Mouse (Mus musculus): ENCODE results near the gene Ocln. TPM values are rescaled to one million over a fixed set of nuclear protein-coding genes. Genes with fewer than 3 reads are reported as not detected.

Gene Ocln
- 11.2 and 14.6 TPM in 2 replicates for polyA plus RNA-seq (2015; fragmentation: Nextera tagmentation; extraction: Ambion mirVana)

DNA sequence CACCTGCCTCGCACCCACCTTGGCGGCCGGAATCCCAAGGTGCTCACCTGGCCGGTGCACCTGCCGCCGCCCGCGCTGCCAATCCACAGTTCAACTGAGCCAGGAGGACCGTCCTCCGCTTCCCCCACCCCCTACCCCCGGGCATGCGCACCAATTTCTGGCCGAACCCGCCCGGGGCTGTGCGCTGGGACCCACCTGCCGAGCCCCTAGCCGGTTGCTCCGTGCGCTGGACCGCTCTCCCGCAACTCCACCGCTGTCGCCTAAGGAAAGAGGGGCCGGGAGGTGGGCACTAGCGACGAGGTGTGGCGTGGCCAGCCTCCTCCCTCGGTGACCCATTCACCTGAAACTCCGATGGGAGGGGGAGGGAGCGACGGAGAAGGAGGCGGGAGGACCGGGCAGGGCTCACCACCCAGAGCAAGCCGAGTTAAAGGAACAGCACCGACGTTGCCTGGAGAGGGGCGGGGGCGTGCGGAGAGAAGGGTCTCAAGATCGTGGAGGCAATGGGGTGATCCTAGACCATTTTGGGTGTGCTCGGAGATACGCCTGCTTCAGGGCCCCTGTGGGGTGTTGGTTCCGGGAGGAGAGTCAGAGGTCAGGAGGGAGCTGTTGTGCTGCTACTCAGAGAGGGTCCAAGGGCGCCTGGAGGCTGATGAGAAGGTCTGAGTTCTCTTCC is at the start of gene Ocln:
Gene Ocln (minus strand): TSS at position 350 of the 673 bp plus-strand sequence.
- Histone ChIP-seq H3K9me3 (ENCODE audit: low read length) (no peaks in the 10 kb centered on the region), H3K4me2 (ENCODE audit: low read depth, low read length) (peak within 1 kb of the TSS; percentile 77), H3K36me3 (replicated peaks; ENCODE audit: insufficient read depth, low read length) (no peaks in the 10 kb centered on the region), H3K4me1 (ENCODE audit: insufficient read depth) (no peaks in the 10 kb centered on the region), H3K4me3 (ENCODE audit: low read depth, low read length) (peak within 1 kb of the TSS; percentile 67), H3K27me3 (ENCODE audit: insufficient read depth, low read length) (peaks cover 24% of the 10 kb centered on the region), H3K27ac (ENCODE audit: low read depth) (peak within 1 kb of the TSS; percentile 90), H3K9ac (replicated peaks) (peak within 1 kb of the TSS; percentile 77)
- WGBS (ENCODE audit: insufficient replicate concordance): 1% methylated on average over 42 of the region's 45 CpGs
- peak; percentile 89 for ATAC-seq
- TF ChIP-seq EP300 (IDR thresholded peaks at IDR 0.05; ENCODE audit: low read depth) (no peak), CTCF (IDR thresholded peaks at IDR 0.05; ENCODE audit: low read depth) (no peak)
- DNase-seq: peak; percentile 76

DNA sequence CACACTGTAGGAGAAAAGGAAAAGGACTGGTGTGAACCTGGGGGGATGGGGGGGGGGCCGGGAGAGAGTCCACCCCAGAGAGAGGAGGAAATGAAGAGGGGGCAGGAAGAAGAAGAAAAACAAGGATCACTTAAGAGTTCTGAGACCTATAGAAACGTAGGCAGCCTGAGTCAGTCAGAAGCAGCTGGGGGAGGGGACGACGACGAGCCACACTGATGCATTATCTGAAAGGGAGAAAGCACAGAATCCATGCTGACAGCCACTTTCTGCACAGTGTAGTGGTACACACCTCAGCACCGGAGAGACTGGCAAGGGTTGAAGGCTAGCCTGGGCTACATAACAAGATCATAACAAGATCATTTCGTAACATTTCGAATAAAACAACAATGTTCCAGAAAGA is 48.5 kb upstream of the Ocln start:
- peak overlapping the region; percentile 29 for H3K4me2 ChIP-seq (ENCODE audit: low read depth, low read length)
- H3K9me3 ChIP-seq (ENCODE audit: low read length): no peaks in the 10 kb centered on the region
- no peaks in the 10 kb centered on the region; the same call in 1 of the 2 replicates for H3K36me3 ChIP-seq (replicated peaks; ENCODE audit: insufficient read depth, low read length)
- DNase-seq (no peak), ATAC-seq (no peak)
- 0 out of 2 replicates have a peak overlapping the region, but pooled peaks have one; percentile 2 for H3K4me3 ChIP-seq (ENCODE audit: low read depth, low read length)
- H3K27me3 ChIP-seq (ENCODE audit: insufficient read depth, low read length): no peaks in the 10 kb centered on the region
- TF ChIP-seq CTCF (IDR thresholded peaks at IDR 0.05; ENCODE audit: low read depth) (no peak), EP300 (IDR thresholded peaks at IDR 0.05; ENCODE audit: low read depth) (no peak)
- H3K9ac ChIP-seq (replicated peaks): no peak overlapping the region
- H3K4me1 ChIP-seq (ENCODE audit: insufficient read depth): peaks cover 10% of the 10 kb centered on the region
- 27% methylated on average over 8 of the region's 8 CpGs for WGBS (ENCODE audit: insufficient replicate concordance)
- H3K27ac ChIP-seq (ENCODE audit: low read depth): peak overlapping the region; percentile 83

DNA sequence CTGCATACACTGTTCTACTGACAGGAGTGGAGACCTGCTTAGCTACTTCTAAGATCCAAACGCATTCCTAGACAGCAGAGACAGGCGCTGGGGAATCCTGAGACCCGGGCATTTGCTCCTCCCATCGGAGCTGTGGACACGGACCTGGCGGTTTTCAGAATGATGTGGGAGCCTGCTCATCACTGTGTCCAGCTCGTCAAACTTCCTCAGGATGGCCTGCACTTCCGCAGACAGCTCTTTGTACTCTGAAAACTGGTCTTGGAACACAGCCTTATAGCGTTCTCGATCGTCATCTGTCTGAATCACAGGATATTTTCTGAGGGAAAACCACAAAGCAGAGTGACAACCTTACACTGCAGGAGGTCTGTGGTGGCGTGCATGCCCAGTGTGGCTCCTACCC is 47.8 kb upstream of the Ocln start:
- 0 out of 2 replicates have a peak overlapping the region, but pooled peaks have one; percentile 2 for H3K4me3 ChIP-seq (ENCODE audit: low read depth, low read length)
- ATAC-seq (no peak), DNase-seq (no peak)
- H3K36me3 ChIP-seq (replicated peaks; ENCODE audit: insufficient read depth, low read length): no peaks in the 10 kb centered on the region; the same call in 1 of the 2 replicates
- no peaks in the 10 kb centered on the region for H3K27me3 ChIP-seq (ENCODE audit: insufficient read depth, low read length)
- no peaks in the 10 kb centered on the region for H3K9me3 ChIP-seq (ENCODE audit: low read length)
- H3K4me1 ChIP-seq (ENCODE audit: insufficient read depth): peaks cover 12% of the 10 kb centered on the region
- H3K4me2 ChIP-seq (ENCODE audit: low read depth, low read length): peak overlapping the region; percentile 29
- TF ChIP-seq EP300 (IDR thresholded peaks at IDR 0.05; ENCODE audit: low read depth): no peak
- TF ChIP-seq CTCF (IDR thresholded peaks at IDR 0.05; ENCODE audit: low read depth): no peak
- H3K27ac ChIP-seq (ENCODE audit: low read depth): peak overlapping the region; percentile 83; the same call in 1 of the 2 replicates
- 56% methylated on average over 12 of the region's 12 CpGs for WGBS (ENCODE audit: insufficient replicate concordance)
- H3K9ac ChIP-seq (replicated peaks): peak overlapping the region; percentile 26; the same call in 1 of the 2 replicates

DNA sequence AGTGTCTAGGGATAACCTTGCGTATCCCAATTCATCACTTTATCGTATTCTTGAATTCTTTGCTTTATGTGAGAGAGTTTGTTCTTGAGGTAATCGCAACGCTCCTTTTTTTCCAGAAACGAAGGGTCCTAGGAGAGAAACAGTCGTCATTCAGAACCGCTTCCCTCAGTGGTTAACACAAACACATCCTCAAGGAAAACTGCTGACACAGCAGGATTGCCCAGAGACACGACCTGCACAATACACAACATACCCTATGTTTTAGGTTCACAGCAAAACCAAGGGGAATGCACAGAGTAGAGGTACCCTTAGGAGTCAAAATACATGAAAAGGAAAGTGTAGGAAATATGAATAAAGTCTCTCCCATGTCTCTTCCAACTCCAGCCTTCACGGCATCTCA is 44.8 kb upstream of the Ocln start:
- H3K9me3 ChIP-seq (ENCODE audit: low read length): no peaks in the 10 kb centered on the region
- peaks cover 16% of the 10 kb centered on the region; the same call in 1 of the 2 replicates for H3K4me1 ChIP-seq (ENCODE audit: insufficient read depth)
- ATAC-seq: no peak
- H3K9ac ChIP-seq (replicated peaks): no peak overlapping the region
- TF ChIP-seq CTCF (IDR thresholded peaks at IDR 0.05; ENCODE audit: low read depth) (no peak), EP300 (IDR thresholded peaks at IDR 0.05; ENCODE audit: low read depth) (no peak)
- H3K27ac ChIP-seq (ENCODE audit: low read depth): no peak overlapping the region
- no peaks in the 10 kb centered on the region for H3K27me3 ChIP-seq (ENCODE audit: insufficient read depth, low read length)
- no peaks in the 10 kb centered on the region; the same call in 1 of the 2 replicates for H3K36me3 ChIP-seq (replicated peaks; ENCODE audit: insufficient read depth, low read length)
- WGBS (ENCODE audit: insufficient replicate concordance): 79% methylated on average over 9 of the region's 9 CpGs
- no peak overlapping the region for H3K4me2 ChIP-seq (ENCODE audit: low read depth, low read length)
- no peak overlapping the region for H3K4me3 ChIP-seq (ENCODE audit: low read depth, low read length)
- DNase-seq: no peak

DNA sequence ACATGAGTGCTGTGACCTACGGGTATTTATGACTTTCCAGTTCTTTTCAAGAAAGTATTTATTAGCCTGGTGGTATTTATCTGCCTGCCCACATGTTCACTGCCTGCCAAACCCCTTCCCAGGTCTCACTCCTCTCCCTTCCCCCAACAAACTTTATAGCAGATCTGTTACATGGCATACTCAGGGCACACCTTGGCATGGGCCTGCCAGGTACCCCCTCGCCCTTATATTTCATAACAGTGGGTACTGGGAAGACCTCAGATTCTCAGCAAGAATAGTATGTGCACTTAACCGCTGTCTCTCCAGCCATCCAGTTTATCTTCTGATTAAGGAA is 43.0 kb upstream of the Ocln start:
- DNase-seq: no peak
- Histone ChIP-seq H3K4me1 (ENCODE audit: insufficient read depth) (0 out of 2 replicates have a peak, but pooled peaks cover 5% of the 10 kb centered on the region), H3K4me2 (ENCODE audit: low read depth, low read length) (no peak overlapping the region), H3K9me3 (ENCODE audit: low read length) (no peaks in the 10 kb centered on the region), H3K9ac (replicated peaks) (no peak overlapping the region), H3K4me3 (ENCODE audit: low read depth, low read length) (no peak overlapping the region), H3K36me3 (replicated peaks; ENCODE audit: insufficient read depth, low read length) (no peaks in the 10 kb centered on the region; the same call in 1 of the 2 replicates), H3K27ac (ENCODE audit: low read depth) (peak overlapping the region; percentile 87), H3K27me3 (ENCODE audit: insufficient read depth, low read length) (no peaks in the 10 kb centered on the region)
- no peak for TF ChIP-seq EP300 (IDR thresholded peaks at IDR 0.05; ENCODE audit: low read depth)
- TF ChIP-seq CTCF (IDR thresholded peaks at IDR 0.05; ENCODE audit: low read depth): no peak
- 74% methylated on average over 3 of the region's 3 CpGs for WGBS (ENCODE audit: insufficient replicate concordance)
- no peak for ATAC-seq

DNA sequence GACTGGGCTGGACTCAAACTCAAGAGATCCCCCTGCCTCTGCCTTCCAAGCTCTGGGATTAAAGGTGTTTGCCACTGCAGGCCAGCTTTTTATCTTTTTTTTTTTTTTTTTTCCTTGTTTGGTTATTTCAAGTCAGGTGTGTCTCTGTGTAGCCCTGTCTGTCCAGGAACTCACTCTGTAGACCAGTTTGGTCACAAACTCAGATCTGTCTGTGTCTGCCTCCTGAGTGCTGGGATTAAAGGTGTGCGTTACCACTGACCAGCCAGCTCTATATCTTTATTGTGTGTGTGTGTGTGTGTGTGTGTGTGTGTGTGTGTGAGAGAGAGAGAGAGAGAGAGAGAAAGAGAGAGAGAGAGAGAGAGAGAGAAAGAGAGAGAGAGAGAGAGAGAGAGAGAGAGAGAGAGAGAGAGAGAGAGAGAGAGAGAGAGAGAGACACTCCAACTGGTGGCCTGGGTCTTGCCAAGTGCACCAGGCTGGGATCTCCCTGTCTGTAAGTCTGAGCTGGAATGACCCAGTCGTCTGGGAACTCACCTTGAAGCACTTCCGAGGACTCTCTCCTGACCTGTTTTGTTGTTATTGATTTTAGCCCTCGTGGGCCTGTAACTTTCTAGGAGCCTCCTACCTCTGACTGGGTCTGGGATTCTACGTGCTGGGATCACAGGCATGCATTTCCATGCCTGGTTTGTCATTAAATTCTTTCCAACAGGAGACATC is 42.5 kb upstream of the Ocln start:
- no peak overlapping the region for H3K9ac ChIP-seq (replicated peaks)
- no peaks in the 10 kb centered on the region for H3K36me3 ChIP-seq (replicated peaks; ENCODE audit: insufficient read depth, low read length)
- DNase-seq (no peak), ATAC-seq (peak; percentile 13; the same call in 1 of the 2 replicates)
- H3K27me3 ChIP-seq (ENCODE audit: insufficient read depth, low read length): no peaks in the 10 kb centered on the region
- 0 out of 2 replicates have a peak, but pooled peaks cover 5% of the 10 kb centered on the region for H3K4me1 ChIP-seq (ENCODE audit: insufficient read depth)
- no peak overlapping the region for H3K4me3 ChIP-seq (ENCODE audit: low read depth, low read length)
- no peak overlapping the region for H3K4me2 ChIP-seq (ENCODE audit: low read depth, low read length)
- no peak for TF ChIP-seq EP300 (IDR thresholded peaks at IDR 0.05; ENCODE audit: low read depth)
- TF ChIP-seq CTCF (IDR thresholded peaks at IDR 0.05; ENCODE audit: low read depth): no peak
- H3K27ac ChIP-seq (ENCODE audit: low read depth): peak overlapping the region; percentile 87
- H3K9me3 ChIP-seq (ENCODE audit: low read length): no peaks in the 10 kb centered on the region
- 46% methylated on average over 5 of the region's 5 CpGs for WGBS (ENCODE audit: insufficient replicate concordance)

All from liver, postnatal 0 days (tissue).